Mouse (Mus musculus): ENCODE measurements around the gene Hs6st2. TPM values are rescaled to one million over a fixed set of nuclear protein-coding genes. Genes with fewer than 3 reads are reported as not detected.

The Hs6st2 gene
- polyA plus RNA-seq, 1 experiment from 2014 or later = 37.3 TPM

DNA sequence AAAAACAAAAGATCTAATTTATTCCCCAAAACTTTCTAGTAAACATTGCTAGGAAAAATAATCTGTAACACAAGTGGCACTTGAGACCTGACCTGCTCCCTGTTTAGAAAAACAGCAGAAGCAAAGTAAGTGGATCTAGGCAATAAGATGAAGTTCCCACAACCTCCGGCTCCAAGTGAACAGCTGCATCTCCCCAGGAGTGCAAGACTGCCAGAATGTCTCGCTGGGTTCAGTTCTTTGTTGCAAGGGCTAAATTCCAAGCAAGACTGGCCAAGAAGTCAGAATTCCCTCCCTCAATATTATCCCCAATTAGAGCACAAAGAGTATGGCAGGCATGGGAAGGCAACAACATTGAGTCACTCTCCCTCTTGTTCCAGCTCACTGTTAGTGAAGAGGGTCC, 23.4 kb downstream of the Hs6st2 start:
- no peak overlapping the region for H3K9ac ChIP-seq
- H3K9me3 ChIP-seq = no peaks in the 10 kb centered on the region
- H3K27ac ChIP-seq = no peak overlapping the region; the same call in 1 of the 2 replicates
- no peaks in the 10 kb centered on the region for H3K27me3 ChIP-seq
- WGBS = 40% methylated on average over 2 of the region's 2 CpGs
- no peaks in the 10 kb centered on the region for H3K4me1 ChIP-seq
- no peak overlapping the region for H3K4me3 ChIP-seq
- ATAC-seq (ENCODE audit: low FRiP score, low read depth) = no peak
- no peak overlapping the region for H3K4me2 ChIP-seq (replicated peaks)
- H3K36me3 ChIP-seq = no peaks in the 10 kb centered on the region

DNA sequence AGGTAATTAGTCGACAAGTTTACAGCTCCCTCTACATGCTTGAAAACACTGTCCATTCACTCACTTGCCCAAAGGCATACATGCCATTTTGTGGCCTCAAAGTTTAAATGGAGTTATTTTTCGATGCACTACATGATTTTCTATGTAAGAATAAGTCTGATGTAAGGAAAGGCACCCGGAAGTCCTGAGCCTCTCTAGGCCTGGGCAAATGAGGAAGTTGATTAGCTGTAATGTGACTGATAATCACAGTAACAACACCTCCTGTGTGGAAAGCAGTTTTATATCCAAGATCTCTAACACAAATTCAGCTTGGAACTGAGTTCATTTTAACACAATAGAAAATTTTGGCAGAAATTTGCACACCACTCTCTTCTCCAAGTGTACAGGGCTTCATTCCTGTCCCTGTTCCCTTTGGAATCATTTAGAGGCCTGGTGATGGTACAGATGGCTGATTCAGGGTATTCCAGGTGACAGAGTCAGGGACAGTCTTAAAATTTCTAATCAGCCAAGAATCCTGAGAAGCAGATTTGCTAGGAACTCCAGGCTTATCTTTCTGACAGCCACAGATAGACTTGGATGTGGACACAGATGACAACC, 38.9 kb downstream of the Hs6st2 start:
- Histone ChIP-seq H3K4me2 (replicated peaks) (no peak overlapping the region), H3K4me1 (no peaks in the 10 kb centered on the region), H3K36me3 (no peaks in the 10 kb centered on the region), H3K9ac (no peak overlapping the region), H3K27me3 (no peaks in the 10 kb centered on the region), H3K9me3 (no peaks in the 10 kb centered on the region), H3K4me3 (no peak overlapping the region), H3K27ac (no peak overlapping the region)
- no peak for ATAC-seq (ENCODE audit: low FRiP score, low read depth)
- 80% methylated on average over 3 of the region's 3 CpGs for WGBS

GRCm38 (mm10) chrX:51635756-51636155, 45.9 kb downstream of the Hs6st2 start:
- Histone ChIP-seq H3K4me3 (no peak overlapping the region), H3K4me2 (replicated peaks) (no peak overlapping the region), H3K27me3 (no peaks in the 10 kb centered on the region), H3K36me3 (no peaks in the 10 kb centered on the region), H3K9ac (no peak overlapping the region), H3K27ac (no peak overlapping the region), H3K4me1 (peaks cover 2% of the 10 kb centered on the region; the same call in 1 of the 2 replicates), H3K9me3 (no peaks in the 10 kb centered on the region)
- WGBS = 47% methylated on average over 7 of the region's 7 CpGs
- ATAC-seq (ENCODE audit: low FRiP score, low read depth) = no peak

GRCm38 (mm10) chrX:51631376-51631775, 50.3 kb downstream of the Hs6st2 start:
- Histone ChIP-seq H3K27me3 (no peaks in the 10 kb centered on the region), H3K36me3 (no peaks in the 10 kb centered on the region), H3K27ac (no peak overlapping the region), H3K9ac (no peak overlapping the region), H3K4me2 (replicated peaks) (no peak overlapping the region), H3K9me3 (no peaks in the 10 kb centered on the region), H3K4me3 (no peak overlapping the region), H3K4me1 (peaks cover 2% of the 10 kb centered on the region; the same call in 1 of the 2 replicates)
- WGBS = 44% methylated on average over 2 of the region's 2 CpGs
- no peak for ATAC-seq (ENCODE audit: low FRiP score, low read depth)

DNA sequence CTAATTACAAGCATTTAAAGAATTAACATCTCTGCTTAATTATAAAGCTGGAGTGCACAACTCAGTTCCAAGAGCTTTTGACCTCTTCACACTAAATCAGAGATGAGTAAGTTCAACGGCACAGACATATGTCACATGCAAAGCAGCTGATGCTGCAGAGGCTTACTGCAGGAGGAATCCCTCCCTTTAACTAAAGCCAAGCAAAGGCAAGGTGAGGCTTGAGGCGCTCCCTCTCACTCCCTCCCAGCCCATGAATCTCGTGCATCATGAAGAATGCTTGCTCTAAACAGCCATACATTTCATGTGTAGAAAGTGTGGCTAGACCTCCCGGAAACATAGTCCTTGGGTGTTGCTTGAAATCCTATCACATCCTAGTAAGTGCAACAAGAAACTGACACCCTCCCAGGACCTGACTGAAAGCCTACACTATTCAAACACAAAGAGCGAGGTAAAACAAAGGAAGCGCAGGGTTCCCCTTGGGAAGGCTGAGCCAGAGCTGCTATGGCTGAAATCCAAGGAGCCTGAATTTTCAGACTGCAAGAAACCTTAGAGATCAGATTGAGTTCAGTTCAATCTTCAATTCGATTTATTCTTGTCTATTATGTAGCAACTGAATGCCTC, 67.2 kb downstream of the Hs6st2 start:
- H3K36me3 ChIP-seq = no peaks in the 10 kb centered on the region
- H3K4me3 ChIP-seq = no peak overlapping the region
- ATAC-seq (ENCODE audit: low FRiP score, low read depth) = no peak; the same call in 1 of the 2 replicates
- H3K27ac ChIP-seq = no peak overlapping the region
- WGBS = 36% methylated on average over 7 of the region's 7 CpGs
- H3K9me3 ChIP-seq = no peaks in the 10 kb centered on the region
- peaks cover 4% of the 10 kb centered on the region; the same call in 1 of the 2 replicates for H3K27me3 ChIP-seq
- no peak overlapping the region for H3K9ac ChIP-seq
- H3K4me1 ChIP-seq = 0 out of 2 replicates have a peak, but pooled peaks cover 4% of the 10 kb centered on the region
- no peak overlapping the region for H3K4me2 ChIP-seq (replicated peaks)

- H3K4me1 ChIP-seq = peaks cover 11% of the 10 kb centered on the region; the same call in 1 of the 2 replicates
Measured at GRCm38 (mm10) chrX:51610743-51611142, 70.9 kb downstream of the Hs6st2 start.

GRCm38 (mm10) chrX:51606231-51606863, 75.3 kb downstream of the Hs6st2 start:
- Histone ChIP-seq H3K27ac (no peak overlapping the region), H3K4me2 (replicated peaks) (no peak overlapping the region), H3K4me1 (peaks cover 11% of the 10 kb centered on the region; the same call in 1 of the 2 replicates), H3K9ac (no peak overlapping the region), H3K4me3 (no peak overlapping the region), H3K9me3 (no peaks in the 10 kb centered on the region), H3K36me3 (no peaks in the 10 kb centered on the region), H3K27me3 (no peaks in the 10 kb centered on the region)
- no peak for ATAC-seq (ENCODE audit: low FRiP score, low read depth)
- 76% methylated on average over 6 of the region's 6 CpGs for WGBS

More at GRCm38 (mm10) chrX:51610743-51611142, 70.9 kb downstream of the Hs6st2 start:
- 42% methylated on average over 1 of the region's 1 CpGs for WGBS
- Histone ChIP-seq H3K27ac (no peak overlapping the region), H3K27me3 (no peaks in the 10 kb centered on the region; the same call in 1 of the 2 replicates), H3K9me3 (no peaks in the 10 kb centered on the region), H3K9ac (no peak overlapping the region), H3K4me3 (no peak overlapping the region), H3K4me2 (replicated peaks) (no peak overlapping the region), H3K36me3 (no peaks in the 10 kb centered on the region)
- no peak for ATAC-seq (ENCODE audit: low FRiP score, low read depth)

DNA sequence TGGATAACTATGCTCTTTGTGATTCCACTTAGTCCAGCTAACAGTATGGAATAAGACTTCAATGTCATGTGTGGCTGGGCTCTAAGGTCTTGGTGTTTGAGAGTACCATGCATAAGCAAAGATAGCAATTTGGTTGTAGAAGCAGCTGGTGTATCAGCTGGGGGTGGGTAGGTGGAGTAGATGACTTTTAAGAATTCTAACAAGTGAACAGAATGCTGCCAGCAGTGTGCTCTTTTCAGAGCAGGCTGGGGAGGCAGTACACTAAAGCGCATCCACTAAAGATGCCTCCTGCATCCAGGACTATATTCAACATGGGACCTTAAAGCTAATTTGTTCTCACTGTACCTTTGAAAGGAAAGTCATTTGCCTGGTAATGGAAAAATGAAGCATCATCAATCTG, 88.9 kb downstream of the Hs6st2 start:
- Histone ChIP-seq H3K4me2 (replicated peaks) (no peak overlapping the region), H3K9ac (no peak overlapping the region), H3K9me3 (no peaks in the 10 kb centered on the region), H3K36me3 (no peaks in the 10 kb centered on the region), H3K27ac (no peak overlapping the region), H3K27me3 (no peaks in the 10 kb centered on the region), H3K4me3 (no peak overlapping the region), H3K4me1 (no peaks in the 10 kb centered on the region)
- 100% methylated on average over 1 of the region's 1 CpGs for WGBS
- no peak for ATAC-seq (ENCODE audit: low FRiP score, low read depth)

DNA sequence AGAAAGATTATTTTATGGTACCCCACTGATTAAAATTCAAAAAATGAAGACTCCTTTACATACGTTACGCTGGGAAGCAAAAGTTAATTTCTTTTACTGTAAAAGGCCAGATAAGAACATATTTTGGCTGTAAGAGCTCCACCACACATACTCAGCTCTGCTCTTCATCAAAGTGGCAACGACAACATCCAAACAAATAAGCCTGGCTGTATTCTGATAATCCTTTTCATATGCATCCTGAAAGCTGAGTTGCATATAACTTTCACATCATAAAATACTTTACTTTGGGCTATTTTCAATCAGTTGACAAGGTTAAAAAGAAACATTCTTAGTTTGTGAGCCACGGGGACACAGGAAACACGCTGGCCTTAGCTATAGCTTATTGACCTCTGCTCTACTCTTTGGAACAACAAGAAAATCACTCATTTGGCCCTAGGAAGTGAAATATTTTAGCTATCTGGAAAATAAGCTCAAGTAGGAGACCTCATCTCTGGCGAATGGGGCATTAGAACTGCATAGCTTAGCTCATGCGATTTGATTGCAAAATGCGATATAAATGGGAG, 91.1 kb downstream of the Hs6st2 start:
- Histone ChIP-seq H3K4me1 (peaks cover 3% of the 10 kb centered on the region; the same call in 1 of the 2 replicates), H3K9ac (no peak overlapping the region), H3K27ac (no peak overlapping the region), H3K4me3 (no peak overlapping the region), H3K36me3 (no peaks in the 10 kb centered on the region), H3K27me3 (no peaks in the 10 kb centered on the region), H3K4me2 (replicated peaks) (no peak overlapping the region), H3K9me3 (no peaks in the 10 kb centered on the region)
- WGBS = 68% methylated on average over 8 of the region's 8 CpGs
- ATAC-seq (ENCODE audit: low FRiP score, low read depth) = no peak

GRCm38 (mm10) chrX:51585444-51585843, 96.2 kb downstream of the Hs6st2 start:
- Histone ChIP-seq H3K36me3 (no peaks in the 10 kb centered on the region), H3K4me3 (no peak overlapping the region), H3K9ac (no peak overlapping the region), H3K9me3 (no peaks in the 10 kb centered on the region), H3K4me2 (replicated peaks) (no peak overlapping the region), H3K27ac (no peak overlapping the region), H3K4me1 (peaks cover 9% of the 10 kb centered on the region), H3K27me3 (0 out of 2 replicates have a peak, but pooled peaks cover 5% of the 10 kb centered on the region)
- ATAC-seq (ENCODE audit: low FRiP score, low read depth) = no peak
- WGBS = 47% methylated on average over 3 of the region's 3 CpGs

- Histone ChIP-seq H3K4me2 (replicated peaks) (no peak overlapping the region), H3K9me3 (no peaks in the 10 kb centered on the region), H3K4me3 (no peak overlapping the region), H3K27me3 (0 out of 2 replicates have a peak, but pooled peaks cover 5% of the 10 kb centered on the region), H3K9ac (no peak overlapping the region), H3K36me3 (no peaks in the 10 kb centered on the region), H3K27ac (no peak overlapping the region), H3K4me1 (peaks cover 9% of the 10 kb centered on the region)
- 62% methylated on average over 3 of the region's 3 CpGs for WGBS
- no peak for ATAC-seq (ENCODE audit: low FRiP score, low read depth)
Measured at GRCm38 (mm10) chrX:51581704-51582103, 100.0 kb downstream of the Hs6st2 start.

DNA sequence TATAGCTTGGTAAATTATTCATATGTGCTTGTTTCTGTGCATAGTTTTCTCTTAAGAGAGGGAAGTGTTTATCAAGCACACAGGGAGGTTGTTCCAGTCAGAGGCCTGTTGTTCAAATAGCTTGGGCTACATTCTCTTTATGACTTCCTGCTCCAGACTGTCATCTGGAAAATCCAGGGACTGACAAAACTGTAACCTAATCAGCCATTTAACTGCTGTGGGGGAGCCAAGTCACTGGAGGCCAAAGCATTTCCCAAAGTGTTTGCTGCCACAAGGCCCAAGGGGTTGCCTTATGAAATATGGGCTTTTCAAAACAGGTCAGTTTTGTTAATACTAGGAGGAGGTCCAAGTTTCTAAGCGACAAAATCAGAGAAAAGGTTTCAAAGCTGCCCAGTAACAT, 119.8 kb downstream of the Hs6st2 start:
- no peak overlapping the region for H3K27ac ChIP-seq
- H3K36me3 ChIP-seq = no peaks in the 10 kb centered on the region
- H3K4me1 ChIP-seq = 0 out of 2 replicates have a peak, but pooled peaks cover 4% of the 10 kb centered on the region
- ATAC-seq (ENCODE audit: low FRiP score, low read depth) = no peak
- H3K4me3 ChIP-seq = no peak overlapping the region
- WGBS = 40% methylated on average over 1 of the region's 1 CpGs
- H3K9me3 ChIP-seq = no peaks in the 10 kb centered on the region
- no peaks in the 10 kb centered on the region for H3K27me3 ChIP-seq
- H3K4me2 ChIP-seq (replicated peaks) = no peak overlapping the region
- H3K9ac ChIP-seq = no peak overlapping the region

All from limb, embryonic 13.5 days (tissue).